Mouse (Mus musculus): ENCODE data around the gene Apex1.
A peak's percentile ranks its signal among the peaks of the same experiment; 100 is the strongest.
"Not testable (repeated sequence)": the region's sequence is repeated elsewhere in the genome, so short reads cannot be mapped to it uniquely, and the experiment has no call there.

The Apex1 gene

DNA sequence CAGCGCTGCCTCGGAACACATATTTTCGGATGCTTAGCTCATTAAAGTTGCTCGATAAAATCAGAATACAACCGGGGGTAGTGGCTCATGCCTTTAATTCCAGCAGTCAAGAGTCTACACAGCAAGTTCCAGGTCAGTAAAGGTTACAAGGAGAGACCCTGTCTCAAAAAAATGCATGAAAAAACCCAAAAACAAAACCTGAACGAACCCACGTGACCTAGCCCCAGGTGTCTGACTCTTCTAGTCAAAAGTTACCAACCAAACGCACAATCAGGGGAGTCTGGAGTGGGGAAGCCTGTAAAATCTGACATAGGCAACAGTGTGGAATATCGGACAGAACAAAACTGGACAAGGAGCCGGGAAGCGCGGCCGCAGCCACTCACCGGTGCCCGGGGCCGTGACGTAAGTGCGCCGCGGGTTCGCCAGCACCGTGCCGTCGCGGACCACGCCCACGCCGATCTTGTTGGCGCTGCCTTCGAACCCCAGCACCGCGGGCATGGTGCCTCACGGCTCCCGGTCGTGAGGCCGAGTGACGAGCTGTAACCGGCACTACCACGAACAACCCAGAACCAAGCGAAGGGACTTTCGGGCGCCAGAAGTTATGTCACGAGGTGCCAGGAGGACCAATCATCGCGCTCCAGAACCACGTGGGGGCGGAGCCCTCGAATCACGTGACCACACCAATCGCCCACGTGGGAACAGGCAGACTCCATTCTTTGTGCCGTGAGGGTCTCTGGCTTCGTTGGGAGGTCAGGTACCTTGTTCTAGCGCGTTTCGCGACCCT is at the start of gene Apex1, which contains the start of gene Osgep:
Gene Apex1, plus strand, starts transcription at position 688 of the 784 bp plus-strand sequence.
Gene Osgep, minus strand, starts transcription at position 613 of the 784 bp plus-strand sequence.
- peak; percentile 96 to 98 for DNase-seq (ENCODE audit: low spot score in 2 of 2)

DNA sequence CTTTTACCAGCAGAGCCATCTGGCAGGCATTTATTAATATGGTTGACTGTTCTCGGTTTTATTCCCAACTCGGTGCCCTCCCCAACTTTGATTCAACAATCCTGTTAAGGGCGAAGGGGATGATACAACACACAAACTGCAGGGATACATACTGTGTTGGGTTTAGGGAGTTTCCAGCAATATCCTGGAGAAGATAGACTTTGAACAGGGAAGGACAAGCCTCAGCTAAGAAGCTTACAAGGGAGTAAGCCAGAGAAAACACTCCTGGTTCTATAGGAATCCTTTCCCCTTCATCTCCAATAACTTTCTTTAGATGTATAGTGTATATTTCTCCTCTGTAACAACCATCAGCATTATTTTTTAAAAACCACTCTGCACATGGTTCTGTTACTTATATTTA is 49.6 kb upstream of the Apex1 start:
- no peak for DNase-seq (ENCODE audit: low spot score in 2 of 2)

GRCm38 (mm10) chr14:50875591-50876230 is 49.1 kb upstream of the Apex1 start:
- DNase-seq (ENCODE audit: low spot score in 2 of 2): peak in 1 of 2 experiments; percentile 3

GRCm38 (mm10) chr14:50876236-50876950 is 48.4 kb upstream of the Apex1 start:
- peak; percentile 29 to 47 for DNase-seq (ENCODE audit: low spot score in 2 of 2)

DNA sequence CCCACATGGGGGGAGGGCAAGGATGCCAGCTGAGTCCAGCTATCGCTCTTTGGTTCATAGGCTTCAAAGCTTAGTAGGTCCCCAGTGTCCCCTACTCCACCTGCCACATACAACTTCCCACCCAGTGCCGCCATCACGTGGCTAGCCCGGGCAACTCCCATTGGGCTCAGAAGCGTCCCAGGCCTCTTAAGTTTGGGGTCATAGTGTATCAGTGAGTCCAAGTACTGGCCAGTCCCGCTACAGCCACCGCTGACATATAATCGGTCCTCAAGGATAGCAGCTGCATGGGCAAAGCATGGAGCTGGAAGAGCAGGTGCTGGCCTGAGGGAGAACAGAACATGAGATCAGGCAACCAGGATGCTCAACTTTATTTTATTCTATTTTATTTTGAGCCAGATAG is 33.1 kb upstream of the Apex1 start:
- no peak for DNase-seq (ENCODE audit: low spot score in 2 of 2)

DNA sequence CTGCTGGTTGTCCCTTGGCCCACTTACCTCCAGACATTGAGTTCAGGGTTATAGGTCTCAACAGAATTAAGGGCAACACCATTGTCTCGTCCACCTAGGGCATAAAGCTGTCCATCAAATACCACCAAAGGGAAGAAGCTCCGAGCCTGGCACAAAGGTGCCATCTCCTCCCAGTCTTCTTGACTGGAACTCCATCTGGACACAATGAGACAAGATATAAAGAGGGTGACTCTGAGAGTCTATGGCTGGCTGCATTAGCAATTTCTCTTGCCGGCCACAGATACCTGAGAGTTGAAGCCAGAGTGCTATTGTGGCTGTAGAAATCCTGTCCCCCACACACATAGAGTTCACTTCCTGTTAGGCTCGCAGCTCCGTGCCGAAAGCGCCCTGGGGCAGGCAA is 32.7 kb upstream of the Apex1 start:
- DNase-seq (ENCODE audit: low spot score in 2 of 2): no peak

DNA sequence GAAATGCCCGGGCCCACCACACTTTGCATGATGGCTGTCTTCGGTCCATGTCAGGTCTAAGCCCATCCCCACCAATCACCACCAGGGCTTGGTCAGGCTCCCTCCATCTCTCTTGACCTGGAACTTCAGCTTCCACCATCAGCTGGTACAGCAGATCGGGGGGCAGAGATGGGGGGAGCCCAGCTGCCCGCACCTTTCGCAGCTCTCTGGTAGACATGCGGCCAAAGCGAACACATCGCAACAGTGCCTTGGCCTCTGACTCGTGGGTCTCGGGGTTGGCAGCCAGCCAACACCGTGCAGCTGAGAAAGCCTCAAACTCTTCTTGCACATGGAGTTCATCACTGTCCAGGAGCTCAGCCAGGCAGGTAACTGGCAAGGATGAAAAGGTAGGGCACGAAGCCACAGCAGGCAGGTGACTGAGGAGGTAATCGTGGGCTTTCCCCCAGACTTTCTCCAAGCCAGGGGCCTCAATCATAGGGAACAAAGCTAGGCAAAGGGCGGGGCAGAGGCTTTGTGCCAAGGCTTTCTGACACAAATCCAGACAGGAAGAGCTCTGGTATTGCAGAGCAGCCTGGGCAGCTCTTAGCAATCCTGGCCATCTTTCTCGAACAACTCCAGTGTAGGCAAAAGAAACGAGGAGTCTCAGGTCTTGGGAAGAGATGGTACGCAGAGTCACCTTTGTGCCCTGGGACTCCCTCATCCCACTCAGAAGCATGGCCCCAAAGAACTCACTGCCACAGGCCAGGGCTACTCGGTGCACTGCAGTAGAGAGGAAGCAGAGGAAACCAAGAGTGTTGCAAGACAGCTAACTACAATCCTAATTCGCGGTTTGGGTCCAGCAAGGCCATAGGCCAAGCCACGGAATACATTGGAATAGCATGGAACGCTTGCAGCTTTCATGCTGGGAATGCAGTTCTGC is 32.0 kb upstream of the Apex1 start:
- DNase-seq (ENCODE audit: low spot score in 2 of 2): no peak

DNA sequence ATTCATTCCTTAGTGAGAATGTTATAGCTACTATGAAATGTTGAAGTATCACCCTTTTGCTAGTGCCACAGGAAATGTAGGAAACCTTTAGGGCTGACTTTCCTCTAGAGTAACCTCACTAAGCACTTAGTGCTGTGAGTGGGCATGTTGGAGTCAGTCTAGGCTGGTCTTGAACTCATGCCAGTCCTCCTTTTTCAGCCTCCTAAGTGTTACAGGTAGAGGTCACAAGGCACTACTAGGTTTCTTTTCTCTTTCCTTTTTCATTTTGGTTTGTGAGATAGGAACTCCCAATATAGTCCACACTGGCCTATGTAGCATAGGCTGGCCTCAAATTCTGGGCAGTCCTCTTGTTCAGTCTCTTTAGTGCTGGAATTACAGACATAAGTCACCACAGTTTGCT is 29.4 kb upstream of the Apex1 start:
- DNase-seq (ENCODE audit: low spot score in 2 of 2): no peak

- peak; percentile 43 to 49 for DNase-seq (ENCODE audit: low spot score in 2 of 2)
These were observed 28.6 kb upstream of the Apex1 start for GRCm38 (mm10) chr14:50895985-50896746.

- peak in 1 of 2 experiments; percentile 44 for DNase-seq (ENCODE audit: low spot score in 2 of 2)
These were observed 27.9 kb upstream of the Apex1 start for GRCm38 (mm10) chr14:50896747-50897373.

GRCm38 (mm10) chr14:50897374-50897765 is 27.4 kb upstream of the Apex1 start, which contains the start of gene Klhl33:
Gene Klhl33, minus strand, starts transcription at chr14:50897507.
- DNase-seq (ENCODE audit: low spot score in 2 of 2): no peak

GRCm38 (mm10) chr14:50897992-50898391 is 26.8 kb upstream of the Apex1 start:
- DNase-seq (ENCODE audit: low spot score in 2 of 2): not testable (repeated sequence)

- DNase-seq (ENCODE audit: low spot score in 2 of 2): no peak
These were observed 20.6 kb upstream of the Apex1 start for GRCm38 (mm10) chr14:50903973-50904827.

- DNase-seq (ENCODE audit: low spot score in 2 of 2): no peak
These were observed 20.0 kb upstream of the Apex1 start for GRCm38 (mm10) chr14:50904828-50905129.

DNA sequence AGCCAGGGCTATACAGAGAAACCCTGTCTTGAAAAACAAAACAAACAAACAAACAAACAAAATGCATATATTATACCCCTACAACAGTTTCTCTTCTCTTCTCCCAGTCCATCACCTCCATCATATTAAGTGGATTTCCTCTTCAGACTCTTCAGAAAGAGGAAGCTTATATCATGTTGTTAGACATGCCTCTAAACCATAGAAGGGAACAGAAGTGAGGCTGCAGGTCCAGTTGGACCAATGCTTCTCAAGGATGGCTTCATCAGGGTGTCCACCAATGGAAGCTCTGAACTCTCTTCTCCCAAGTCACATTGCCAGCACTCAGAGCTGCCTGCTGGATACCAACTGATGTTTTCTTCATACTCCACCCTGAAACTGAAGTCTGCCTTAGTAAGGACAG is 19.4 kb upstream of the Apex1 start:
- not testable (repeated sequence) for DNase-seq (ENCODE audit: low spot score in 2 of 2)

- DNase-seq (ENCODE audit: low spot score in 2 of 2): no peak
These were observed 16.6 kb upstream of the Apex1 start for GRCm38 (mm10) chr14:50908126-50908525.

DNA sequence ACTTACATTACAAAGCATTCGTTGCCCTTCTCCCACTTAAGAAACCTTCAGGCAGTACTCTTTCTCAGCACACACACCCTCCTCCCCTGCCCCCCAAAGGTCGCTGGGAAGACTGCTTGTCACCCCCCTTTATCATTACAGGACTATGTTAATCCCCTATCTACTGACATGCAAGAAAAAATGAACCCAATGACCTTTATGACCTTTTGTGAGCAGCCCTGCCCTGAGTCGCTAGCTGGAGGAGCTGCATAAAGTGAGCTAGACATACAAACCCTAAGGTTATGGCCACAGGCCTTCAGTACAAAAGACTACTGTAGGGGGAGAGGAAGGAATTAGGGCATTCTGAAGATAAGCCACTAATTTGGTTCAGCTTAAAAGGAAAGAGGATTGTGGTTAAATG is 13.4 kb upstream of the Apex1 start:
- no peak for DNase-seq (ENCODE audit: low spot score in 2 of 2)

GRCm38 (mm10) chr14:50923437-50923836 is 1.3 kb upstream of the Apex1 start:
- DNase-seq (ENCODE audit: low spot score in 2 of 2): not testable (repeated sequence)
